Mouse (Mus musculus): ENCODE measurements around the gene Rabgef1. TPM values are rescaled to one million over a fixed set of nuclear protein-coding genes. Genes with fewer than 3 reads are reported as not detected.

The Rabgef1 gene
- total RNA-seq, 1 experiment, result 17.0 TPM

GRCm38 (mm10) chr5:130207299-130207698, 35.7 kb downstream of the Rabgef1 start:
- H3K27ac ChIP-seq (ENCODE audit: insufficient read depth, low read depth, low read length, poor library complexity, severe bottlenecking), result no peak overlapping the region
- TF ChIP-seq HCFC1 (IDR thresholded peaks at IDR 0.05; ENCODE audit: borderline replicate concordance, insufficient read depth, low read length), result no peak
- no peak for TF ChIP-seq ZC3H11A (IDR thresholded peaks at IDR 0.05; ENCODE audit: borderline replicate concordance, low read depth, low read length)
- no peak for TF ChIP-seq MAFK (IDR thresholded peaks at IDR 0.05; ENCODE audit: insufficient read depth, low read depth, low read length)
- in situ Hi-C loops (cut with MboI; ENCODE audit: low sequenced_read_pairs in 2 of 2, unreplicated experiment in 2 of 2), result no loop called here
- H3K4me3 ChIP-seq (ENCODE audit: insufficient read depth in 1 of 2, low read depth in 1 of 2, low read length in 2 of 2, poor library complexity in 1 of 2, severe bottlenecking in 1 of 2), result no peak overlapping the region
- no peak for DNase-seq (ENCODE audit: low read depth, low spot score)
- H3K9ac ChIP-seq (ENCODE audit: insufficient read depth, low read depth, low read length, poor library complexity, severe bottlenecking), result no peak overlapping the region
- H3K9me3 ChIP-seq (ENCODE audit: control insufficient read depth, insufficient read depth, low read depth, low read length), result no peaks in the 10 kb centered on the region
- peaks cover 0 to 6% of the 10 kb centered on the region in 2 experiments; a peak in 1 of 4 replicates for H3K4me1 ChIP-seq (ENCODE audit: control insufficient read depth in 2 of 2, insufficient read depth in 2 of 2, low read length in 2 of 2, poor library complexity in 1 of 2)
- H3K36me3 ChIP-seq (ENCODE audit: control insufficient read depth, insufficient read depth, low read length, poor library complexity, severe bottlenecking), result peaks cover 26% of the 10 kb centered on the region

- peaks cover 24% of the 10 kb centered on the region for H3K36me3 ChIP-seq (ENCODE audit: control insufficient read depth, insufficient read depth, low read length, poor library complexity, severe bottlenecking)
- no peak overlapping the region for H3K27ac ChIP-seq (ENCODE audit: insufficient read depth, low read depth, low read length, poor library complexity, severe bottlenecking)
- H3K9me3 ChIP-seq (ENCODE audit: control insufficient read depth, insufficient read depth, low read depth, low read length), result no peaks in the 10 kb centered on the region
- no peak overlapping the region for H3K4me3 ChIP-seq (ENCODE audit: insufficient read depth in 1 of 2, low read depth in 1 of 2, low read length in 2 of 2, poor library complexity in 1 of 2, severe bottlenecking in 1 of 2)
- H3K4me1 ChIP-seq (ENCODE audit: control insufficient read depth in 2 of 2, insufficient read depth in 2 of 2, low read length in 2 of 2, poor library complexity in 1 of 2), result peaks cover 0 to 6% of the 10 kb centered on the region in 2 experiments; a peak in 1 of 4 replicates
- no peak for DNase-seq (ENCODE audit: low read depth, low spot score)
- H3K9ac ChIP-seq (ENCODE audit: insufficient read depth, low read depth, low read length, poor library complexity, severe bottlenecking), result no peak overlapping the region
- TF ChIP-seq ZNF384 (IDR thresholded peaks at IDR 0.05; ENCODE audit: low read depth, low read length) (no peak), ZC3H11A (IDR thresholded peaks at IDR 0.05; ENCODE audit: borderline replicate concordance, low read depth, low read length) (no peak), HCFC1 (IDR thresholded peaks at IDR 0.05; ENCODE audit: borderline replicate concordance, insufficient read depth, low read length) (no peak), CHD2 (IDR thresholded peaks at IDR 0.05; ENCODE audit: low read depth, low read length) (no peak), MAFK (IDR thresholded peaks at IDR 0.05; ENCODE audit: insufficient read depth, low read depth, low read length) (no peak)
- in situ Hi-C loops (cut with MboI; ENCODE audit: low sequenced_read_pairs in 2 of 2, unreplicated experiment in 2 of 2), result no loop called here
Observed at GRCm38 (mm10) chr5:130212956-130213355, 41.4 kb downstream of the Rabgef1 start.

DNA sequence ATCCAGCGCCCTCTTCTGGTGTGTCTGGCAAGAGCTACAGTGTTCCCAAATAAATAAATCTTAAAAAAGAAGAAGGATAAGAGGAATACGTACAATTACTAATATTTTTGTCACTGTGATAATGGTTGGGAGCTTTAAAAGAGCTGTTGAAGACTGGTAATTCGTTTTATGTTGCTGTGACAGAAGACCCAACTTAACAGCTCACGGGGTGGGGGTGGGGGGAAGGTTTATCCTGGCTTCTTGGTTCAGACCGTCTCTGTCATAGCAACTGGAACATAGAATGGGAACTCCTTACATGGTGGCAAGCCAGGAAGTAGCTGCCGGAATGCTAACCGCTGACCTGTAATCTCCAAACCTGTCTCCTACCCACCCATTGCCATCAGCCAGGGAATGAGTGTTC, 45.2 kb downstream of the Rabgef1 start, which contains the start of gene Tmem248:
Gene Tmem248 (plus strand): TSS at position 301 of the 400 bp plus-strand sequence.
- in situ Hi-C loops (cut with MboI; ENCODE audit: low sequenced_read_pairs in 2 of 2, unreplicated experiment in 2 of 2), result no loop called here
- TF ChIP-seq CHD2 (IDR thresholded peaks at IDR 0.05; ENCODE audit: low read depth, low read length) (no peak), MAFK (IDR thresholded peaks at IDR 0.05; ENCODE audit: insufficient read depth, low read depth, low read length) (no peak), HCFC1 (IDR thresholded peaks at IDR 0.05; ENCODE audit: borderline replicate concordance, insufficient read depth, low read length) (no peak), ZNF384 (IDR thresholded peaks at IDR 0.05; ENCODE audit: low read depth, low read length) (no peak), ZC3H11A (IDR thresholded peaks at IDR 0.05; ENCODE audit: borderline replicate concordance, low read depth, low read length) (no peak)
- H3K4me3 ChIP-seq (ENCODE audit: insufficient read depth in 1 of 2, low read depth in 1 of 2, low read length in 2 of 2, poor library complexity in 1 of 2, severe bottlenecking in 1 of 2), result no peak within 1 kb of the TSS
- no peak within 1 kb of the TSS for H3K9ac ChIP-seq (ENCODE audit: insufficient read depth, low read depth, low read length, poor library complexity, severe bottlenecking)
- H3K9me3 ChIP-seq (ENCODE audit: control insufficient read depth, insufficient read depth, low read depth, low read length), result no peaks in the 10 kb centered on the region
- H3K27ac ChIP-seq (ENCODE audit: insufficient read depth, low read depth, low read length, poor library complexity, severe bottlenecking), result no peak within 1 kb of the TSS
- H3K4me1 ChIP-seq (ENCODE audit: control insufficient read depth in 2 of 2, insufficient read depth in 2 of 2, low read length in 2 of 2, poor library complexity in 1 of 2), result peaks cover 0 to 9% of the 10 kb centered on the region in 2 experiments; a peak in 3 of 4 replicates
- H3K36me3 ChIP-seq (ENCODE audit: control insufficient read depth, insufficient read depth, low read length, poor library complexity, severe bottlenecking), result peaks cover 4% of the 10 kb centered on the region; the same call in 1 of the 2 replicates
- DNase-seq (ENCODE audit: low read depth, low spot score), result no peak

- in situ Hi-C loops (cut with MboI; ENCODE audit: low sequenced_read_pairs in 2 of 2, unreplicated experiment in 2 of 2), result no loop called here
- Histone ChIP-seq H3K9me3 (ENCODE audit: control insufficient read depth, insufficient read depth, low read depth, low read length) (no peaks in the 10 kb centered on the region), H3K4me1 (ENCODE audit: control insufficient read depth in 2 of 2, insufficient read depth in 2 of 2, low read length in 2 of 2, poor library complexity in 1 of 2) (peaks cover 0 to 7% of the 10 kb centered on the region in 2 experiments; a peak in 3 of 4 replicates), H3K9ac (ENCODE audit: insufficient read depth, low read depth, low read length, poor library complexity, severe bottlenecking) (no peak overlapping the region), H3K36me3 (ENCODE audit: control insufficient read depth, insufficient read depth, low read length, poor library complexity, severe bottlenecking) (no peaks in the 10 kb centered on the region), H3K4me3 (ENCODE audit: insufficient read depth in 1 of 2, low read depth in 1 of 2, low read length in 2 of 2, poor library complexity in 1 of 2, severe bottlenecking in 1 of 2) (no peak overlapping the region), H3K27ac (ENCODE audit: insufficient read depth, low read depth, low read length, poor library complexity, severe bottlenecking) (no peak overlapping the region)
- TF ChIP-seq ZNF384 (IDR thresholded peaks at IDR 0.05; ENCODE audit: low read depth, low read length), result no peak
- DNase-seq (ENCODE audit: low read depth, low spot score), result no peak
Observed at GRCm38 (mm10) chr5:130217406-130217805, 45.8 kb downstream of the Rabgef1 start.

- in situ Hi-C loops (cut with MboI; ENCODE audit: low sequenced_read_pairs in 2 of 2, unreplicated experiment in 2 of 2), result no loop called here
- Histone ChIP-seq H3K4me1 (ENCODE audit: control insufficient read depth in 2 of 2, insufficient read depth in 2 of 2, low read length in 2 of 2, poor library complexity in 1 of 2) (peaks cover 0 to 7% of the 10 kb centered on the region in 2 experiments; a peak in 3 of 4 replicates), H3K36me3 (ENCODE audit: control insufficient read depth, insufficient read depth, low read length, poor library complexity, severe bottlenecking) (no peaks in the 10 kb centered on the region), H3K9ac (ENCODE audit: insufficient read depth, low read depth, low read length, poor library complexity, severe bottlenecking) (no peak overlapping the region), H3K4me3 (ENCODE audit: insufficient read depth in 1 of 2, low read depth in 1 of 2, low read length in 2 of 2, poor library complexity in 1 of 2, severe bottlenecking in 1 of 2) (no peak overlapping the region), H3K27ac (ENCODE audit: insufficient read depth, low read depth, low read length, poor library complexity, severe bottlenecking) (no peak overlapping the region), H3K9me3 (ENCODE audit: control insufficient read depth, insufficient read depth, low read depth, low read length) (no peaks in the 10 kb centered on the region)
- DNase-seq (ENCODE audit: low read depth, low spot score), result no peak
- TF ChIP-seq ZNF384 (IDR thresholded peaks at IDR 0.05; ENCODE audit: low read depth, low read length), result no peak
- TF ChIP-seq CHD2 (IDR thresholded peaks at IDR 0.05; ENCODE audit: low read depth, low read length), result no peak
Observed at GRCm38 (mm10) chr5:130218336-130218735, 46.7 kb downstream of the Rabgef1 start.
